Mouse (Mus musculus): Measurements from ENCODE around the gene Tcl1b5. TPM values are rescaled to one million over a fixed set of nuclear protein-coding genes. Genes with fewer than 3 reads are reported as not detected.

The Tcl1b5 gene
- polyA plus RNA-seq, 1 experiment from 2014 or later, result not detected

GRCm38 (mm10) chr12:105209231-105209630 is 33.1 kb downstream of the Tcl1b5 start:
- ATAC-seq (replicated peaks; ENCODE audit: insufficient number of reproducible peaks, insufficient read depth, low FRiP score, low read depth), result no peak
- no peaks in the 10 kb centered on the region for H3K9me3 ChIP-seq (replicated peaks)
- 87% methylated on average over 7 of the region's 7 CpGs for WGBS

GRCm38 (mm10) chr12:105217101-105217760 is 41.1 kb downstream of the Tcl1b5 start:
- H3K27ac ChIP-seq, result no peak overlapping the region
- H3K9me3 ChIP-seq (replicated peaks), result no peaks in the 10 kb centered on the region
- H3K4me2 ChIP-seq, result no peak overlapping the region
- no peak overlapping the region for H3K9ac ChIP-seq
- 80% methylated on average over 7 of the region's 7 CpGs for WGBS
- H3K36me3 ChIP-seq, result no peaks in the 10 kb centered on the region
- ATAC-seq (replicated peaks; ENCODE audit: insufficient number of reproducible peaks, insufficient read depth, low FRiP score, low read depth), result no peak
- H3K4me1 ChIP-seq (replicated peaks), result no peaks in the 10 kb centered on the region
- H3K27me3 ChIP-seq, result no peaks in the 10 kb centered on the region
- H3K4me3 ChIP-seq, result no peak overlapping the region

More at GRCm38 (mm10) chr12:105209231-105209630, 33.1 kb downstream of the Tcl1b5 start:
- Histone ChIP-seq H3K4me3 (no peak overlapping the region), H3K4me2 (no peak overlapping the region), H3K27me3 (no peaks in the 10 kb centered on the region), H3K9ac (no peak overlapping the region), H3K4me1 (replicated peaks) (no peaks in the 10 kb centered on the region), H3K36me3 (no peaks in the 10 kb centered on the region), H3K27ac (no peak overlapping the region)

- no peaks in the 10 kb centered on the region for H3K9me3 ChIP-seq (replicated peaks)
- no peaks in the 10 kb centered on the region for H3K27me3 ChIP-seq
- 82% methylated on average over 22 of the region's 22 CpGs for WGBS
- no peak within 1 kb of the TSS for H3K9ac ChIP-seq
- no peak within 1 kb of the TSS for H3K4me3 ChIP-seq
- ATAC-seq (replicated peaks; ENCODE audit: insufficient number of reproducible peaks, insufficient read depth, low FRiP score, low read depth), result no peak
- H3K4me1 ChIP-seq (replicated peaks), result no peaks in the 10 kb centered on the region
- no peak within 1 kb of the TSS for H3K27ac ChIP-seq
- no peaks in the 10 kb centered on the region for H3K36me3 ChIP-seq
- H3K4me2 ChIP-seq, result no peak within 1 kb of the TSS
Observed at GRCm38 (mm10) chr12:105222601-105223319, 46.6 kb downstream of the Tcl1b5 start, which contains the start of gene Tcl1. Gene Tcl1 (minus strand): TSS chr12:105222793.

GRCm38 (mm10) chr12:105224621-105225320 is 48.6 kb downstream of the Tcl1b5 start:
- Histone ChIP-seq H3K27me3 (no peaks in the 10 kb centered on the region), H3K9me3 (replicated peaks) (no peaks in the 10 kb centered on the region), H3K4me2 (no peak overlapping the region), H3K27ac (no peak overlapping the region), H3K4me1 (replicated peaks) (no peaks in the 10 kb centered on the region), H3K4me3 (no peak overlapping the region), H3K36me3 (no peaks in the 10 kb centered on the region), H3K9ac (no peak overlapping the region)
- ATAC-seq (replicated peaks; ENCODE audit: insufficient number of reproducible peaks, insufficient read depth, low FRiP score, low read depth), result no peak
- 56% methylated on average over 16 of the region's 16 CpGs for WGBS

Other genes with a start within 250 kb of the Tcl1b5 start
- 1.6 and 2.0 TPM in 2 replicates for gene Syne3, start 166.5 kb upstream of the Tcl1b5 start, polyA plus RNA-seq (2015; fragmentation: Nextera tagmentation; extraction: Ambion mirVana)
- gene Glrx5, start 143.7 kb upstream of the Tcl1b5 start, polyA plus RNA-seq (2015; fragmentation: Nextera tagmentation; extraction: Ambion mirVana), result 155 and 163 TPM in 2 replicates
- not detected in 2 replicates for gene Tcl1b2, start 30.3 kb upstream of the Tcl1b5 start, polyA plus RNA-seq (2015; fragmentation: Nextera tagmentation; extraction: Ambion mirVana)
- gene Tcl1b1, start 16.7 kb upstream of the Tcl1b5 start, polyA plus RNA-seq (2015; fragmentation: Nextera tagmentation; extraction: Ambion mirVana), result not detected in 2 replicates
- gene Tcl1b3, start 14.7 kb downstream of the Tcl1b5 start, polyA plus RNA-seq (2015; fragmentation: Nextera tagmentation; extraction: Ambion mirVana), result not detected in 2 replicates
- gene Tcl1b4, start 25.6 kb downstream of the Tcl1b5 start, polyA plus RNA-seq (2015; fragmentation: Nextera tagmentation; extraction: Ambion mirVana), result not detected in 2 replicates
- gene Tcl1, start 46.4 kb downstream of the Tcl1b5 start, polyA plus RNA-seq (2015; fragmentation: Nextera tagmentation; extraction: Ambion mirVana), result not detected in 2 replicates
- 0.10 TPM in 1 of 2 replicates, not detected in the other for gene Tunar, start 157.5 kb downstream of the Tcl1b5 start, polyA plus RNA-seq (2015; fragmentation: Nextera tagmentation; extraction: Ambion mirVana)

Data from heart, embryonic 15.5 days (tissue).